Mouse (Mus musculus): ENCODE measurements around the gene Kctd15. TPM values are rescaled to one million over a fixed set of nuclear protein-coding genes. Genes with fewer than 3 reads are reported as not detected.

The Kctd15 gene
- polyA plus RNA-seq, 1 experiment = not detected

DNA sequence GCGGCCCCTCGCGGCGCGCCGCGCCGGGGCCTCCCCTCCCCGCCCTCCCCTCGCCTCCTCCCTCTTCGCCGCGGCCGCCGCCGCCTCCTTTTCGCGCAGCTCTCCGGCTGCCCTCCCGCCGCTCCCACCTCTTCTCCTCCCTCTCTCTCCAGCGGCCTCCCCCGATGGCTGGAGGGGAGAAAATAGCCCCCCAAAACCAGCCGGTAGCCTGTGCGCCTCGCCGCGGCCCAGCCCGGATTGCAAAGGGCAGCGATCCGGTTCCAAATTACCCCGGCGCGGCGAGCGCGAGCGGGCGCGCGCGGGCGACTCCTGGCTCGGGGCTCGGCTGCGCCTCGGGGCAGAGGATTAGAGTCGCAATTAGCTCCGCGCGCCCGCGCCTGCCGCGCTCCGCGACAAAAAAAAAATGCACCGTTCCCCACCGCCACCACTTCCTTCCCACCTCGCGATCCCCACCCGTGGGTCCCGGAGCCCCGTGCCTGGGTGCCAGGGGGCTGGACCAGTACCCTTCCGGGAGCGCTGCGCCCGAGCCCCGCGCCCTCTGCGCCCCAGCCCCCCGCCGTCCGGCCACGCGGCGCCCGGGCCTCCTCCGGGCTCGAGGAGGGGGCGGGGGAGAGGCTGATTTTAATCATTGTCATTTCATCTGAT is 2.0 kb downstream of the Kctd15 start:
- Histone ChIP-seq H3K27me3 (ENCODE audit: control insufficient read depth) (peaks cover 52% of the 10 kb centered on the region), H3K4me1 (ENCODE audit: control insufficient read depth) (no peaks in the 10 kb centered on the region), H3K36me3 (ENCODE audit: control insufficient read depth) (no peaks in the 10 kb centered on the region; the same call in 1 of the 2 replicates), H3K9me3 (ENCODE audit: control insufficient read depth, low read length) (no peaks in the 10 kb centered on the region; the same call in 1 of the 2 replicates), H3K4me3 (replicated peaks) (peak overlapping the region; percentile 47)
- no peak for TF ChIP-seq GATA1 (IDR thresholded peaks at IDR 0.05; ENCODE audit: low read length)
- TF ChIP-seq TAL1 (IDR thresholded peaks at IDR 0.05; ENCODE audit: low read length) = no peak

DNA sequence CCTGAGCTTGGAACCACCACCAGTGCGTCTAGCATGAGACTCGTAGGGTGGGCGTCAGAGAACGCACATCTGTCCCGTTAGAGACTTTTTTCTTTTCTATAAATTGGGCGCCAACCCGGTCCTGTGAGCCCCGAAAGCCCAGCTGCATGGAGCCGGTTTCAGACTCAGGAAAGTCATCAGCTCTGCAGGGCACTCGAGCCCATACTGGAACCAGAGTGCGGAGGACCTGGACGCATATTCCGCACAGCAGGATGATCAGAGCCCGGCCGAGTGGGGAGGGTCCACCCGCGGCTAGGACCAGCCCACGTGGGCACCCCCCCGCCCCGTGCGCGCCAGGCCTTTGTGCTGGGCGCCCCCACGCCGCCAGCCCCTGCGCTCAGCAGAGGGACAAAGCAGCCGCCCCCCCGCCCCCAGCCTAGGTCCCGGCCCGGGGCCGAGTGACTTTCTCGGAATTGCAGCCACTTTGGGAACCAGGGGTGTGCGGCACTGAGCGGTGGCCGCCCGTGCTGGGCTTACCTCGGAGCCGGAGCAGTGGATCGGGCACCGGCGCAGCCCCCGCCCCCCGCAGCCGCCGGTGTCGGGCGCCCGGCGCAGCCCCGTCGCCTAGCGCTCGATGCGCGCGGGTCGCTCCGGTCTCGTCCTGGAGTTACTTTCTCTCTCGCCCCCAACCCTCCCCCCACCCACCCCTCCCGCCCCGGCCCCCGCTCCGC is 2.6 kb downstream of the Kctd15 start:
- peaks cover 52% of the 10 kb centered on the region for H3K27me3 ChIP-seq (ENCODE audit: control insufficient read depth)
- H3K9me3 ChIP-seq (ENCODE audit: control insufficient read depth, low read length) = peaks cover 3% of the 10 kb centered on the region
- H3K4me3 ChIP-seq (replicated peaks) = peak overlapping the region; percentile 38

GRCm38 (mm10) chr7:34652751-34653502 is 3.6 kb downstream of the Kctd15 start:
- Histone ChIP-seq H3K9me3 (ENCODE audit: control insufficient read depth, low read length) (peaks cover 7% of the 10 kb centered on the region), H3K36me3 (ENCODE audit: control insufficient read depth) (no peaks in the 10 kb centered on the region; the same call in 1 of the 2 replicates), H3K27me3 (ENCODE audit: control insufficient read depth) (peaks cover 52% of the 10 kb centered on the region), H3K4me3 (replicated peaks) (no peak overlapping the region), H3K4me1 (ENCODE audit: control insufficient read depth) (no peaks in the 10 kb centered on the region)
- TF ChIP-seq TAL1 (IDR thresholded peaks at IDR 0.05; ENCODE audit: low read length) (no peak), GATA1 (IDR thresholded peaks at IDR 0.05; ENCODE audit: low read length) (no peak)

More for the DNA sequence above, 2.6 kb downstream of the Kctd15 start:
- Histone ChIP-seq H3K36me3 (ENCODE audit: control insufficient read depth) (no peaks in the 10 kb centered on the region; the same call in 1 of the 2 replicates), H3K4me1 (ENCODE audit: control insufficient read depth) (no peaks in the 10 kb centered on the region)
- TF ChIP-seq TAL1 (IDR thresholded peaks at IDR 0.05; ENCODE audit: low read length) (no peak), GATA1 (IDR thresholded peaks at IDR 0.05; ENCODE audit: low read length) (no peak)

DNA sequence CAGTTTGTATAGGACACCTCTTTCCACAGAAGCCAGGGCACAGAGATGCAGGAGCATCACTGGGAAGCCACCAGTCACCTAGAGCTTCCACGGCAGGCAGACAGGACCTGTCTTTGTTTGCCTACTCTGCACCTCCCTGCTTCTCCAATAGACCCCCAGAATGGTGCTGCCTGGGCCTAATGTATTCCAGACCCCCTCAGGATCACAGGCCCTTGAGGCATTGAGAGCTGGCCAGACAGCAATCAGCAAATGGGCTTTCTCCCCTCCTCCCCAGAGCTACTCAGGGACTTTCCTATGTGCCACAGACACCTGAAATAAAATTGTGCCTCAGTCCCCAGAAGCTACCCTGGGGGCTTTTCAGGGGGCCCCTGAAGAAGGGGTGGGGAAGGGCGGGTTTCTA is 5.2 kb downstream of the Kctd15 start:
- H3K4me1 ChIP-seq (ENCODE audit: control insufficient read depth) = no peaks in the 10 kb centered on the region
- H3K27me3 ChIP-seq (ENCODE audit: control insufficient read depth) = peaks cover 50% of the 10 kb centered on the region
- H3K9me3 ChIP-seq (ENCODE audit: control insufficient read depth, low read length) = peaks cover 15% of the 10 kb centered on the region
- TF ChIP-seq GATA1 (IDR thresholded peaks at IDR 0.05; ENCODE audit: low read length) = no peak
- TF ChIP-seq TAL1 (IDR thresholded peaks at IDR 0.05; ENCODE audit: low read length) = no peak
- H3K36me3 ChIP-seq (ENCODE audit: control insufficient read depth) = no peaks in the 10 kb centered on the region; the same call in 1 of the 2 replicates
- no peak overlapping the region for H3K4me3 ChIP-seq (replicated peaks)

DNA sequence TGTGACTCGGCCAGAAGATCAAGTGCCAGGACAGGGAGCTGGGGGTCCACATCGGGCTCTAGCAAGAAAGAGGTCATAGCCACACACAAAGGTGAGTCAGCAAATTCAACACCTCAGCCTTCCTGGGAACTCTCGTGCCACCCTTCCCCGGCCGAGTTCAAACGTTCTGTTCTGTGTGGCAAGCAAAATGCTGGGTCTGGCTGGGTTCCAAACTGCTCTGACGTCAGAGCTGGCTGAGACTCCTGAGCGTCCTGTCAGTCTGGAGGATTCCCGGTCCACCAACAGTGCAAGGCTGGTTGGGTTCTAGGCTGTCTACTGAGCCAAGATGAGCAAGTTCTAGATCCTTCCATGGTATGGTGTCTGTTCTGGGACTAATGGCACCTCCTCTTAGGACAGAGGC is 9.5 kb downstream of the Kctd15 start:
- no peaks in the 10 kb centered on the region for H3K4me1 ChIP-seq (ENCODE audit: control insufficient read depth)

DNA sequence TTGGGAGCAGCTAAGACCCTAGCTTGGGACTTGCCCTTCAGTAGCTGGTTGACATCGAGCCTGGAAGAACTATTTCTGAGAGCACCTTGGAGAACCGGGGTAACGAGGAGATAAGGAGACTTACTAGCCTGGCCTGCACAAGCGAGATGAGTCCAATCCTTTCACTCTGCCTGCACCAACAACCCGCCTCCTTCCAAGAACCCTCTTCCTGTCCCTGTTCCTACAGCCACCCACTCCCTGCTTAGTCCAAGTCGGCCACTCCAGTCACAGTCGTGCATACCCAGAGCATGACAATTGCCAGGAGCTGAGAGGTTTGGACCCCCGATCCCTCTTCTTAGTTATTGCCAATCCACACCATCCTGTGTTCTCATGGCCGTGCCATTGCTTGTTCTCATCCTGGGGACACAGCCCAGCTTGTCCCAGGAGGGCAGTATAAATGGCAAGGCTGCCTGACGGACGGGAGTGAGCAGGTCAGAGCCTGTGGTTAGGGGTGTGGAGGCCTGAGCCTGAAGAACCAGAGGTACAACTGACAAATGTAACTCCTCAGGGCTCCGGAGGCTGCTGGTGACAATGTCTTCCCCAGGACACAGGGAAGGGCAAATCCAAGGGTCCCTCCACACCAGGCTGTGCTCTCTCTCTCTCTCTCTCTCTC is 10.3 kb downstream of the Kctd15 start:
- H3K9me3 ChIP-seq (ENCODE audit: control insufficient read depth, low read length) = peaks cover 15% of the 10 kb centered on the region
- H3K27me3 ChIP-seq (ENCODE audit: control insufficient read depth) = 0 out of 2 replicates have a peak, but pooled peaks cover under 1% of the 10 kb centered on the region
- no peaks in the 10 kb centered on the region; the same call in 1 of the 2 replicates for H3K36me3 ChIP-seq (ENCODE audit: control insufficient read depth)
- H3K4me1 ChIP-seq (ENCODE audit: control insufficient read depth) = no peaks in the 10 kb centered on the region
- TF ChIP-seq GATA1 (IDR thresholded peaks at IDR 0.05; ENCODE audit: low read length) (no peak), TAL1 (IDR thresholded peaks at IDR 0.05; ENCODE audit: low read length) (no peak)
- no peak overlapping the region for H3K4me3 ChIP-seq (replicated peaks)

More for the DNA sequence above, 9.5 kb downstream of the Kctd15 start:
- Histone ChIP-seq H3K36me3 (ENCODE audit: control insufficient read depth) (no peaks in the 10 kb centered on the region; the same call in 1 of the 2 replicates), H3K4me3 (replicated peaks) (no peak overlapping the region), H3K9me3 (ENCODE audit: control insufficient read depth, low read length) (peaks cover 15% of the 10 kb centered on the region), H3K27me3 (ENCODE audit: control insufficient read depth) (peaks cover 7% of the 10 kb centered on the region)
- TF ChIP-seq GATA1 (IDR thresholded peaks at IDR 0.05; ENCODE audit: low read length) = no peak
- TF ChIP-seq TAL1 (IDR thresholded peaks at IDR 0.05; ENCODE audit: low read length) = no peak

DNA sequence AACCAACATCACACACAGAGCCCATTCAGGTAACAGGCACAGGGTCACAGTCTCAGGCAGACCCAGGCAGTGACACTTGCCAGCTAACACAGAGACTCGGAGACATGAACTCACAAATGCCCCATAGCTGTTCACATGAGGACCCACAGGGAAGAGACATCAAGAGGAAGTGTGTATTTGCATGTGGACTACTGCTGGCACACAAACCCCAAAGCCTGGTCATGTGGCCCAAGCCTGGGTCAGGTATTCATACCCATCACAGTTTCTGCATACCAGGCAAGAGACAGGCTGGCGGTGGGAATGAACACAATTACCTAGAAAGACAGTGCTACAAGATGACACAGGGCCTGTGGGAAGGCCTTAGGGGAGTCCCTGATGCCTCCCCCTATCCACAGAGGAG is 10.9 kb downstream of the Kctd15 start:
- Histone ChIP-seq H3K4me1 (ENCODE audit: control insufficient read depth) (no peaks in the 10 kb centered on the region), H3K9me3 (ENCODE audit: control insufficient read depth, low read length) (peaks cover 15% of the 10 kb centered on the region), H3K27me3 (ENCODE audit: control insufficient read depth) (no peaks in the 10 kb centered on the region), H3K36me3 (ENCODE audit: control insufficient read depth) (no peaks in the 10 kb centered on the region; the same call in 1 of the 2 replicates), H3K4me3 (replicated peaks) (no peak overlapping the region)
- no peak for TF ChIP-seq TAL1 (IDR thresholded peaks at IDR 0.05; ENCODE audit: low read length)
- TF ChIP-seq GATA1 (IDR thresholded peaks at IDR 0.05; ENCODE audit: low read length) = no peak

DNA sequence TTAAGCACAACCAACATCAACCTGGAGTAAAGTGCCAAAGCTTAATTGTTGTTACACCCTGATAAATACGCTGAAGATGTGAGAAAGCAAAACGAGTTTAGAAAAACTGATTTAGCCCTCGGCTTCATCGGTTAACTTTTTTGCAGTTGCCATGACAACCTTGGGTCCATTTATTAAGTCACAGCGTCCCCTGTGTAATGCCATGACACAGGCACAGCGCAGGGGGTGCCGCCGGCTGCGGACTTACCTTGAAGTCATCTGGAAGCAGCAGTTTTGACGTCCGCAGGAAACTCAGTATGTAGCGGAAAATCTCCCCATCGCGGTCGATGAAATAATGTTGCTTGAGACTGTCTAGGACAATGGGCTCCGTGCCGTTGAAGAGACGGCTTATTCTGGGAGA is 11.9 kb downstream of the Kctd15 start:
- Histone ChIP-seq H3K27me3 (ENCODE audit: control insufficient read depth) (no peaks in the 10 kb centered on the region), H3K4me3 (replicated peaks) (no peak overlapping the region), H3K36me3 (ENCODE audit: control insufficient read depth) (peaks cover 2% of the 10 kb centered on the region; the same call in 1 of the 2 replicates), H3K9me3 (ENCODE audit: control insufficient read depth, low read length) (peaks cover 15% of the 10 kb centered on the region), H3K4me1 (ENCODE audit: control insufficient read depth) (no peaks in the 10 kb centered on the region)
- TF ChIP-seq GATA1 (IDR thresholded peaks at IDR 0.05; ENCODE audit: low read length) (no peak), TAL1 (IDR thresholded peaks at IDR 0.05; ENCODE audit: low read length) (no peak)
